Mouse (Mus musculus): Measurements from ENCODE around the gene Coro2a.

- TF ChIP-seq CTCF (conservative IDR thresholded peaks at IDR 0.05; ENCODE audit: insufficient read depth, insufficient read length, low read depth, low read length) (no peak), POLR2A (IDR thresholded peaks at IDR 0.05; ENCODE audit: low read depth, low read length) (no peak)
Measured at GRCm38 (mm10) chr4:46623007-46623406, 21.0 kb upstream of the Coro2a start.
